Mouse (Mus musculus): ENCODE data around the gene Trdmt1.

DNA sequence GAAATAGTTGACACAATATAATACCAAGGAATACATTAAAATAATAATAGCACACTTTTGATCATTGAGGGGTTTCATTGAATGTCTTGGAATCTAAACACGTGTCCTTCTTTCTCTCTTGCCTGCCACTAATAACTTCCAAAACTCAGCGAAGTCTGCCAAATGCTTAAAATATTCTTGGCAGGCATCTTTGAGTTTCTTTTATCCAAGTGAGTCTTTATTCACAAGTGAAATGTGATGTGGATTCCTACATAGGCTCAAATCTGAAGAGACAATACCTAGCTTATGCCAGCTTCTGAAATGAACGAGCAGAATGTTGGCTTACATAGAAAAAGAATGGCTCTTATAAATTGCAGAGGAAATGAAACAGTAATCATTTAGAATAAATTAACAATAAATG is 4.3 kb upstream of the Trdmt1 start:
- TF ChIP-seq CTCF (IDR thresholded peaks at IDR 0.05; ENCODE audit: low read depth, low read length), result no peak
- TF ChIP-seq POLR2A (IDR thresholded peaks at IDR 0.05; ENCODE audit: extremely low read depth, insufficient read depth, low read length), result no peak

All from liver, adult 2 months (tissue).